Mouse (Mus musculus) stomach, embryonic 16.5 days (tissue): ENCODE measurements at regions not wholly inside any gene's neighbourhood (a gene's known extent, or its start where the extent isn't known, plus 50 kb on each side); places are given as distances from the start of the nearest gene placed in this dataset.
A peak's percentile ranks its signal among the peaks of the same experiment; 100 is the strongest.

Experiments used
- ATAC-seq: fragments of 200-750 bp; cut with Nextera tagmentation; 2 replicates; pipeline ENCODE4 v1.8.0; 2017; ENCODE audit warnings: moderate number of reproducible peaks, moderate TSS enrichment; ENCODE audit not compliant: insufficient read depth, low FRiP score
- H3K27ac ChIP-seq: fragments of 300-500 bp; sonication (generic); 2 replicates; pipeline ENCODE4 v1.5.1; 2014; ENCODE audit warnings: low read length
- H3K27me3 ChIP-seq: fragments of 300-500 bp; sonication (generic); 2 replicates; pipeline ENCODE4 v1.6.1; 2014; ENCODE audit warnings: low read length, control low read depth, mixed read lengths; ENCODE audit not compliant: control insufficient read depth, insufficient read depth
- H3K36me3 ChIP-seq: fragments of 300-500 bp; sonication (generic); 2 replicates; pipeline ENCODE4 v1.6.1; 2014; ENCODE audit warnings: low read length; ENCODE audit not compliant: control insufficient read depth, insufficient read depth
- H3K4me1 ChIP-seq: fragments of 300-500 bp; sonication (generic); 2 replicates; pipeline ENCODE4 v1.6.1; 2014; ENCODE audit warnings: low read length, control low read depth, mixed read lengths; ENCODE audit not compliant: control insufficient read depth, insufficient read depth
- H3K4me2 ChIP-seq: fragments of 300-500 bp; sonication (generic); 2 replicates; pipeline ENCODE4 v1.6.1; 2014; ENCODE audit warnings: low read depth, low read length, mixed read lengths
- H3K4me3 ChIP-seq: fragments of 300-500 bp; sonication (generic); replicated peaks from 2 replicates; pipeline ENCODE4 v1.5.1; 2014; ENCODE audit warnings: mild to moderate bottlenecking, low read length
- H3K9ac ChIP-seq: fragments of 300-500 bp; sonication (generic); 2 replicates; pipeline ENCODE4 v1.6.1; 2014; ENCODE audit warnings: low read length
- H3K9me3 ChIP-seq: fragments of 300-500 bp; sonication (generic); replicated peaks from 2 replicates; pipeline ENCODE4 v1.6.1; 2016; ENCODE audit warnings: low read length, control low read depth; ENCODE audit not compliant: control insufficient read depth
- WGBS: fragments of 180-500 bp; shearing (Covaris S2); extraction: QIAGEN DNeasy Blood & Tissue Kit; methylation state at CpG from one replicate; pipeline ENCODE4 v1.1.7; 2014; 5-methylcytosine and 5-hydroxymethylcytosine counted together

- no peaks in the 10 kb centered on the region for H3K36me3 ChIP-seq
- no peaks in the 10 kb centered on the region for H3K27me3 ChIP-seq
- no peaks in the 10 kb centered on the region for H3K9me3 ChIP-seq
- H3K9ac ChIP-seq = no peak overlapping the region
- no peak for ATAC-seq
- no peaks in the 10 kb centered on the region for H3K4me1 ChIP-seq
- 64% methylated on average over 5 of the region's 5 CpGs for WGBS
- no peak overlapping the region for H3K4me2 ChIP-seq
- no peak overlapping the region for H3K4me3 ChIP-seq
- no peak overlapping the region for H3K27ac ChIP-seq
Observed at GRCm38 (mm10) chr14:24731872-24732525, 245.1 kb downstream of the Rps24 start.

GRCm38 (mm10) chr14:24733326-24733725, 246.4 kb downstream of the Rps24 start:
- Histone ChIP-seq H3K4me1 (no peaks in the 10 kb centered on the region), H3K36me3 (no peaks in the 10 kb centered on the region), H3K27me3 (no peaks in the 10 kb centered on the region), H3K4me3 (no peak overlapping the region), H3K4me2 (no peak overlapping the region), H3K9me3 (no peaks in the 10 kb centered on the region), H3K9ac (no peak overlapping the region), H3K27ac (no peak overlapping the region)
- 82% methylated on average over 7 of the region's 7 CpGs for WGBS
- no peak; the same call in 1 of the 2 replicates for ATAC-seq

GRCm38 (mm10) chr14:24738869-24739268, 251.9 kb downstream of the Rps24 start:
- no peaks in the 10 kb centered on the region for H3K9me3 ChIP-seq
- H3K4me1 ChIP-seq = no peaks in the 10 kb centered on the region
- H3K27ac ChIP-seq = no peak overlapping the region
- no peak overlapping the region for H3K4me2 ChIP-seq
- no peak overlapping the region for H3K9ac ChIP-seq
- H3K27me3 ChIP-seq = no peaks in the 10 kb centered on the region
- H3K4me3 ChIP-seq = no peak overlapping the region
- no peaks in the 10 kb centered on the region for H3K36me3 ChIP-seq
- no peak for ATAC-seq

GRCm38 (mm10) chr14:24744451-24744850, 257.5 kb downstream of the Rps24 start:
- Histone ChIP-seq H3K9ac (no peak overlapping the region), H3K36me3 (no peaks in the 10 kb centered on the region), H3K4me3 (no peak overlapping the region), H3K9me3 (no peaks in the 10 kb centered on the region), H3K4me1 (peaks cover 15% of the 10 kb centered on the region; the same call in 1 of the 2 replicates), H3K4me2 (no peak overlapping the region), H3K27me3 (no peaks in the 10 kb centered on the region), H3K27ac (no peak overlapping the region)
- ATAC-seq = no peak
- 76% methylated on average over 2 of the region's 2 CpGs for WGBS

- Histone ChIP-seq H3K4me2 (no peak overlapping the region), H3K9me3 (no peaks in the 10 kb centered on the region), H3K27ac (no peak overlapping the region), H3K9ac (no peak overlapping the region), H3K4me1 (peaks cover 15% of the 10 kb centered on the region; the same call in 1 of the 2 replicates), H3K36me3 (no peaks in the 10 kb centered on the region), H3K4me3 (no peak overlapping the region), H3K27me3 (no peaks in the 10 kb centered on the region)
- ATAC-seq = no peak
- 8% methylated on average over 3 of the region's 3 CpGs for WGBS
Observed at GRCm38 (mm10) chr14:24745730-24746129, 258.8 kb downstream of the Rps24 start.

GRCm38 (mm10) chr14:24747471-24747795, 260.5 kb downstream of the Rps24 start:
- no peaks in the 10 kb centered on the region for H3K36me3 ChIP-seq
- no peaks in the 10 kb centered on the region for H3K9me3 ChIP-seq
- H3K9ac ChIP-seq = peak overlapping the region; percentile 20; the same call in 1 of the 2 replicates
- 37% methylated on average over 4 of the region's 4 CpGs for WGBS
- H3K4me1 ChIP-seq = peaks cover 15% of the 10 kb centered on the region; the same call in 1 of the 2 replicates
- ATAC-seq = no peak
- no peaks in the 10 kb centered on the region for H3K27me3 ChIP-seq
- H3K4me3 ChIP-seq = no peak overlapping the region
- H3K4me2 ChIP-seq = 0 out of 2 replicates have a peak overlapping the region, but pooled peaks have one; percentile 16
- peak overlapping the region; percentile 93 for H3K27ac ChIP-seq

- ATAC-seq = peak; percentile 84; the same call in 1 of the 2 replicates
- peak overlapping the region; percentile 16 for H3K4me2 ChIP-seq
Observed at GRCm38 (mm10) chr14:24747796-24748496, 261.0 kb downstream of the Rps24 start.

GRCm38 (mm10) chr14:24748497-24748862, 261.6 kb downstream of the Rps24 start:
- ATAC-seq = no peak
- no peaks in the 10 kb centered on the region for H3K9me3 ChIP-seq
- no peak overlapping the region for H3K4me2 ChIP-seq
- 65% methylated on average over 2 of the region's 2 CpGs for WGBS
- no peak overlapping the region for H3K4me3 ChIP-seq
- H3K27ac ChIP-seq = peak overlapping the region; percentile 93
- H3K4me1 ChIP-seq = peaks cover 15% of the 10 kb centered on the region; the same call in 1 of the 2 replicates
- H3K9ac ChIP-seq = no peak overlapping the region
- no peaks in the 10 kb centered on the region for H3K36me3 ChIP-seq
- no peaks in the 10 kb centered on the region for H3K27me3 ChIP-seq

More at GRCm38 (mm10) chr14:24747796-24748496, 261.0 kb downstream of the Rps24 start:
- H3K9me3 ChIP-seq = no peaks in the 10 kb centered on the region
- no peak overlapping the region for H3K4me3 ChIP-seq
- no peaks in the 10 kb centered on the region for H3K27me3 ChIP-seq
- peak overlapping the region; percentile 93 for H3K27ac ChIP-seq
- H3K4me1 ChIP-seq = peaks cover 15% of the 10 kb centered on the region; the same call in 1 of the 2 replicates
- H3K36me3 ChIP-seq = no peaks in the 10 kb centered on the region
- WGBS = 30% methylated on average over 7 of the region's 7 CpGs
- H3K9ac ChIP-seq = peak overlapping the region; percentile 20; the same call in 1 of the 2 replicates

- ATAC-seq = no peak
- no peaks in the 10 kb centered on the region for H3K9me3 ChIP-seq
- no peak overlapping the region for H3K4me3 ChIP-seq
- 81% methylated on average over 9 of the region's 9 CpGs for WGBS
- no peak overlapping the region for H3K4me2 ChIP-seq
- H3K27ac ChIP-seq = peak overlapping the region; percentile 93; the same call in 1 of the 2 replicates
- H3K4me1 ChIP-seq = peaks cover 15% of the 10 kb centered on the region; the same call in 1 of the 2 replicates
- no peaks in the 10 kb centered on the region for H3K36me3 ChIP-seq
- H3K27me3 ChIP-seq = no peaks in the 10 kb centered on the region
- H3K9ac ChIP-seq = no peak overlapping the region
Observed at GRCm38 (mm10) chr14:24749313-24749712, 262.4 kb downstream of the Rps24 start.
